Mouse (Mus musculus) embryonic facial prominence, embryonic 11.5 days (tissue): ENCODE measurements around the gene Slc1a5. TPM values are rescaled to one million over a fixed set of nuclear protein-coding genes. Genes with fewer than 3 reads are reported as not detected.

Experiments used
- ATAC-seq: fragments of 200-750 bp; cut with Nextera tagmentation; replicated peaks from 2 replicates; pipeline ENCODE4 v1.8.0; 2017; ENCODE audit warnings: low read depth; ENCODE audit not compliant: insufficient number of reproducible peaks, low FRiP score, low TSS enrichment
- DNase-seq: peaks from one replicate; pipeline ENCODE4 v3.0.0-alpha.2; 2015; ENCODE audit warnings: low spot score
- H3K27ac ChIP-seq: fragments of 300-500 bp; sonication (generic); replicated peaks from 2 replicates; pipeline ENCODE4 v1.5.1; 2014; ENCODE audit warnings: mild to moderate bottlenecking, low read depth, low read length, control low read depth
- H3K27me3 ChIP-seq: fragments of 300-500 bp; sonication (generic); 2 replicates; pipeline ENCODE4 v1.6.1; 2014; ENCODE audit warnings: mild to moderate bottlenecking, low read length, moderate library complexity, mixed read lengths; ENCODE audit not compliant: control insufficient read depth, insufficient read depth
- H3K36me3 ChIP-seq: fragments of 300-500 bp; sonication (generic); replicated peaks from 2 replicates; pipeline ENCODE4 v1.6.1; 2014; ENCODE audit warnings: low read depth, mild to moderate bottlenecking, low read length, moderate library complexity, mixed read lengths; ENCODE audit not compliant: control insufficient read depth, insufficient read depth
- H3K4me1 ChIP-seq: fragments of 300-500 bp; sonication (generic); 2 replicates; pipeline ENCODE4 v1.6.1; 2014; ENCODE audit warnings: low read length, mixed read lengths; ENCODE audit not compliant: control insufficient read depth, insufficient read depth
- H3K4me2 ChIP-seq: fragments of 300-500 bp; sonication (generic); 2 replicates; pipeline ENCODE4 v1.6.1; 2014; ENCODE audit warnings: low read depth, mild to moderate bottlenecking, control low read depth, low read length, moderate library complexity
- H3K4me3 ChIP-seq: fragments of 300-500 bp; sonication (generic); 2 replicates; pipeline ENCODE4 v1.5.1; 2014; ENCODE audit warnings: low read depth, low read length, control low read depth
- H3K9ac ChIP-seq: fragments of 300-500 bp; sonication (generic); replicated peaks from 2 replicates; pipeline ENCODE4 v1.6.1; 2014; ENCODE audit warnings: mild to moderate bottlenecking, control low read depth, low read length
- H3K9me3 ChIP-seq: fragments of 300-500 bp; sonication (generic); replicated peaks from 2 replicates; pipeline ENCODE4 v1.6.1; 2016; ENCODE audit warnings: mild to moderate bottlenecking, low read length, inconsistent platforms, mixed read lengths; ENCODE audit not compliant: control insufficient read depth
- WGBS: fragments of 180-500 bp; shearing (Covaris S2); extraction: QIAGEN DNeasy Blood & Tissue Kit; methylation state at CpG from one replicate; pipeline ENCODE4 v1.1.7; 2014; 5-methylcytosine and 5-hydroxymethylcytosine counted together
- polyA plus RNA-seq: library from polyadenylated mRNA; unstranded; fragments of >200 nt; fragmentation: Nextera tagmentation; extraction: Ambion mirVana; gene quantifications from 2 replicates; pipeline ENCODE4 v1.2.1, GENCODE M21; 2014

The Slc1a5 gene
- polyA plus RNA-seq, 1 experiment from 2014 or later: 19.6 TPM

- Histone ChIP-seq H3K36me3 (peaks cover 5% of the 10 kb centered on the region), H3K9ac (no peak overlapping the region), H3K27me3 (no peaks in the 10 kb centered on the region), H3K9me3 (no peaks in the 10 kb centered on the region), H3K27ac (no peak overlapping the region), H3K4me1 (no peaks in the 10 kb centered on the region), H3K4me3 (no peak overlapping the region), H3K4me2 (no peak overlapping the region)
- ATAC-seq (no peak), DNase-seq (no peak)
- 90% methylated on average over 6 of the region's 6 CpGs for WGBS
Measured at GRCm38 (mm10) chr7:16747656-16748055, 33.5 kb upstream of the Slc1a5 start.

DNA sequence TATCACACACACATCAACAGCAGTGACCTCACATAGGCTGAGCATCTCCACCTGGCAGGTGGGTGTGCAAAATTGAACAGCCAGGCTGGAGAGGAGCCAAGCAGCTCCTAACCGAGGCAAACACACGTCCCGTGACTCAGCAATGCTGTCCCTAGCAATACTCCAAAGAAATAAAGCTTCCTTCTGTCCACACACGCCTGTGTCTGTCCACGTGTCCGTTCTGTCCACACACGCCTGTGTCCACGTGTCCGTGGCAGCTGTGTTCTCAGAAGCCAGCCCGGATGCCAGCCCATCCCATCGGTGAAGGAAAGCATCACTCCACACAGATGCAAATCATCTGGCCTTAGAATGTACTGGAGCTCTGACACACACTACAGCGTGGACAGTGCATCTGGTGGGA is 29.1 kb upstream of the Slc1a5 start:
- no peaks in the 10 kb centered on the region for H3K27me3 ChIP-seq
- DNase-seq (no peak), ATAC-seq (no peak)
- no peaks in the 10 kb centered on the region for H3K9me3 ChIP-seq
- no peak overlapping the region for H3K4me2 ChIP-seq
- no peak overlapping the region for H3K9ac ChIP-seq
- H3K4me1 ChIP-seq: no peaks in the 10 kb centered on the region
- peaks cover 5% of the 10 kb centered on the region for H3K36me3 ChIP-seq
- H3K4me3 ChIP-seq: no peak overlapping the region
- no peak overlapping the region for H3K27ac ChIP-seq
- 87% methylated on average over 12 of the region's 12 CpGs for WGBS

DNA sequence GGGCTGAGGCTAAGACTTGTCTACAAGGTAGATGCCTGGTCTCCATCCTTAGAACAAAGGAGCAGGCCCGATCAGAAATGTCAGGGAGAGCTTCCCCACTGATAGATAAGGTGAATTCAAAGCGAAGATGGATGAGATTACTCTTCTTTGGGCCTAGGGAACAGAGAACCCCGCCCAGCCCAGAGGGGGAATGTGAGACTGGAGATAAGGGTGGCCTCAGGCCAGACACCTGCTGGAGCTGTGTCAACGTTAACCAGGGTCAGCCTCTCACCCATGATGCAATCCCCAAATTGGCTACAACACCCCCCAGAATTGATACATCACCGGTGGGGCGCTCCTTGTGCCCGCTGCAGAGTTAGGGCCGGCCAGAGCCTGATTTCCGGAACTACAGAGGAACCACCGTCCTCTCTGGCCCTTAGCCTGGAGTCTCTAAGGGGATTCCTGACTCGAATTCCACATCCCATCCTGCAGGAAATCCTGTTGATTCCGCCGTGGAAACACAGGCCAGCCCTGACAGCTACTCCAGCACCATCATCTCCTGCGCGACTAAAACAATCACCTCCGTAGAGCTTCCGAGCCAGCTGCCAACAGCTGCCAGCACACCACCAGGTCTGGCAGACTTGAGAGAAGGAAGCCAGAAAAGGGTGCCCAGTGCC is 25.6 kb upstream of the Slc1a5 start:
- no peak overlapping the region for H3K4me2 ChIP-seq
- H3K36me3 ChIP-seq: no peaks in the 10 kb centered on the region
- no peak overlapping the region for H3K27ac ChIP-seq
- no peaks in the 10 kb centered on the region for H3K4me1 ChIP-seq
- no peaks in the 10 kb centered on the region for H3K9me3 ChIP-seq
- no peak overlapping the region for H3K9ac ChIP-seq
- ATAC-seq (no peak), DNase-seq (no peak)
- no peak overlapping the region for H3K4me3 ChIP-seq
- WGBS: 71% methylated on average over 17 of the region's 17 CpGs
- H3K27me3 ChIP-seq: no peaks in the 10 kb centered on the region

- Histone ChIP-seq H3K9ac (no peak overlapping the region), H3K4me2 (no peak overlapping the region), H3K4me3 (no peak overlapping the region), H3K4me1 (no peaks in the 10 kb centered on the region), H3K27ac (no peak overlapping the region), H3K27me3 (no peaks in the 10 kb centered on the region), H3K9me3 (no peaks in the 10 kb centered on the region), H3K36me3 (no peaks in the 10 kb centered on the region)
- 80% methylated on average over 10 of the region's 11 CpGs for WGBS
- DNase-seq (peak; percentile 45), ATAC-seq (no peak)
Measured at GRCm38 (mm10) chr7:16758872-16759574, 22.1 kb upstream of the Slc1a5 start.

DNA sequence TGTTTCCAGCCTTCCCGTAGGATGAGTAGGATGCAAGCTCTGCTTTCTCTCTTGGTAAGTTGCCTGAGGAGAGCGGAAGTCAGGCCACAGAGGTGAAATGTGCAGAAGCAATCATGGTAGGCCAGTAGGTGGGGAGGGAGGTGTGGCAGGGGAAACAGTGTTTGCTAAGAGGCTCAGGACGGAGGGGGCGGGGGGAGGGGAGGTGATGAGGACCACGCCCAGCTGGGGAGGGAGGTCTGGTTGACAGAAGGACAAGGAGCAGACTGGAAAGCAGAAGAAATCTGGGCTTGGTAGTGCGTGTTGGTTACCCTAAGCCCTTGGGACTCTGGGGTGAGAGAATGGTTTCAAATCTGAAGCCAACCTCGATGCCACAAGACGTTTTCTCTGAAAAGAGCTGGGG is 20.8 kb upstream of the Slc1a5 start:
- no peaks in the 10 kb centered on the region for H3K36me3 ChIP-seq
- no peak for ATAC-seq
- H3K4me3 ChIP-seq: no peak overlapping the region
- no peak overlapping the region for H3K4me2 ChIP-seq
- no peaks in the 10 kb centered on the region for H3K9me3 ChIP-seq
- H3K27me3 ChIP-seq: no peaks in the 10 kb centered on the region
- DNase-seq: peak; percentile 22
- WGBS: 21% methylated on average over 8 of the region's 8 CpGs
- no peak overlapping the region for H3K9ac ChIP-seq
- no peak overlapping the region for H3K27ac ChIP-seq
- H3K4me1 ChIP-seq: no peaks in the 10 kb centered on the region

DNA sequence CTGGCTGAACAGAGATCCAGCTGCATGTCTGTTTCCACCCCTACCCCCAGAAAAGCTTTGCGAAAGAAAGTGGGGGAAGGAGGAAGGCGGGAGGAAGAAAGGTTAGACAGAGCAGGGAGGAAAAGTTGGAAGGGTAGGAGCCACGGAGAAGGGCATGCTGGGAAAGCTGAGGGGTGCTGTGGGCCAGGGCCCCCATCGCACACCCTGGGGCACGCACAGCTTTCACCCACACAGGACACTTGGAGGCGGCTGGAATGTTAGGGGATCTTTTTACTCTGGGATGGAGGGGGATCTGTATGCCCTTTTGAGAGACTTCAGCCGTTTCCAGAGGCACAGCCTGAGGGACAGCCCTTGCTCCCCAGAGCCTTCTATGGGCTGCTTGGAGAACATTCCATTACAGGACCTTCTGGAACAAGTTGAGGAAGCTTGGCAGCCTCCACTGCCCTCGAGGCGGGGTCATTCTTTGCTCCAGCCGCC is 20.1 kb upstream of the Slc1a5 start:
- WGBS: 34% methylated on average over 10 of the region's 10 CpGs
- H3K36me3 ChIP-seq: no peaks in the 10 kb centered on the region
- no peak overlapping the region for H3K27ac ChIP-seq
- no peak overlapping the region for H3K4me2 ChIP-seq
- H3K9me3 ChIP-seq: no peaks in the 10 kb centered on the region
- H3K4me3 ChIP-seq: no peak overlapping the region
- no peak overlapping the region for H3K9ac ChIP-seq
- no peaks in the 10 kb centered on the region for H3K27me3 ChIP-seq
- DNase-seq: no peak
- no peak for ATAC-seq
- H3K4me1 ChIP-seq: no peaks in the 10 kb centered on the region

GRCm38 (mm10) chr7:16761630-16762029 is 19.5 kb upstream of the Slc1a5 start:
- ATAC-seq: no peak
- 47% methylated on average over 5 of the region's 5 CpGs for WGBS
- no peak overlapping the region for H3K27ac ChIP-seq

GRCm38 (mm10) chr7:16763463-16764218 is 17.5 kb upstream of the Slc1a5 start:
- no peak overlapping the region for H3K9ac ChIP-seq
- no peak overlapping the region for H3K27ac ChIP-seq
- no peaks in the 10 kb centered on the region for H3K36me3 ChIP-seq
- no peak overlapping the region for H3K4me3 ChIP-seq
- H3K4me1 ChIP-seq: 0 out of 2 replicates have a peak, but pooled peaks cover 3% of the 10 kb centered on the region
- no peaks in the 10 kb centered on the region for H3K9me3 ChIP-seq
- H3K27me3 ChIP-seq: no peaks in the 10 kb centered on the region
- WGBS: 89% methylated on average over 7 of the region's 7 CpGs
- ATAC-seq (no peak), DNase-seq (no peak)
- H3K4me2 ChIP-seq: no peak overlapping the region

More at GRCm38 (mm10) chr7:16761630-16762029, 19.5 kb upstream of the Slc1a5 start:
- Histone ChIP-seq H3K4me2 (no peak overlapping the region), H3K4me1 (0 out of 2 replicates have a peak, but pooled peaks cover 3% of the 10 kb centered on the region), H3K4me3 (no peak overlapping the region), H3K9me3 (no peaks in the 10 kb centered on the region), H3K9ac (no peak overlapping the region), H3K36me3 (no peaks in the 10 kb centered on the region), H3K27me3 (no peaks in the 10 kb centered on the region)
- no peak for DNase-seq
